Mouse (Mus musculus): ENCODE data around the gene Ptprg. TPM values are rescaled to one million over a fixed set of nuclear protein-coding genes. Genes with fewer than 3 reads are reported as not detected.

The Ptprg gene
- polyA plus RNA-seq, 1 experiment from 2014 or later, result 1.5 TPM

DNA sequence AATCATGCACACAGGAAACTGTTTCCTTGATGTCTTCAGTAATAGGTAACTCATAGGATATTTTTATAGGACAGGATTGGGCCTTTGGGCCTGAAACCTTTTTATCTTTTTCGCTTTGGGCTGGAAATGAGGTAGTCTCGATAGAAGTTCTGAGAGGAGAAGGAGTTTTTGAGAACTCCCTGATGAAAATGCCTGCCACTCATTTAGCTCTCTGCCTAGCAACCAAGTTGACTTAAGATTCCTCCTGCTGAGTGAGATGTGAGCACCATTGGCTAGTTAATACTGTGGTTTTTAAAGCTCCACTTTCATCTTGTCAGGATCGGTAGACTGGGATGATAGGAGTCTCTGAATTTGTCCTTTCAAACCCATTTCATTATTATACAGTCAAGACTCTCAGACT lies 162.9 kb downstream of the Ptprg start:
- Histone ChIP-seq H3K9me3 (replicated peaks; ENCODE audit: control insufficient read depth, low read length) (no peaks in the 10 kb centered on the region), H3K27ac (ENCODE audit: low read length) (no peak overlapping the region), H3K9ac (ENCODE audit: low read depth, low read length) (no peak overlapping the region), H3K36me3 (ENCODE audit: control insufficient read depth, insufficient read depth) (no peaks in the 10 kb centered on the region), H3K27me3 (ENCODE audit: control insufficient read depth, insufficient read depth, low read depth, low read length) (no peaks in the 10 kb centered on the region), H3K4me1 (ENCODE audit: control insufficient read depth, low read depth, low read length) (no peaks in the 10 kb centered on the region), H3K4me2 (ENCODE audit: low read depth, low read length) (no peak overlapping the region), H3K4me3 (ENCODE audit: low read depth, low read length) (no peak overlapping the region)
- WGBS (ENCODE audit: insufficient replicate concordance), result 70% methylated on average over 3 of the region's 3 CpGs
- ATAC-seq (ENCODE audit: low read depth), result no peak

DNA sequence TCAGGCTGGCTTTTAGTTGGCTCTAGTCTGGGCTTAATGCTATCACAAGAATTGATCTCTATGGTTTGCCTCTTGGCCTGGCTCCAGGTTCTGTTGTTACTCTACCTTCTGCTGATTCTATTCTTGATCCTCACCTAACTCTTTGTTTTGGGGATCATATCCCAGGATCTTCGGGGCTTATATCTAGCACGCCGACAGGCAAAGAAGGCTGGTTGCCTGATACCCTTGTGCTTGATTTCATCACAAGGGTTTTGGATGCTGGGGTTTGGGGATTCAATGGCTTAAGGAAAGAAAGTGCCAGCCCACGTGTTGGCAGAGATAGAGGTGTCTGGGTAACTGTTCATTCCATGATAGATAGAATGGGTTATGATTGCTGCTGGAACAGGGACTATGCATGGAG lies 164.9 kb downstream of the Ptprg start:
- WGBS (ENCODE audit: insufficient replicate concordance), result 73% methylated on average over 4 of the region's 4 CpGs
- H3K4me1 ChIP-seq (ENCODE audit: control insufficient read depth, low read depth, low read length), result no peaks in the 10 kb centered on the region

DNA sequence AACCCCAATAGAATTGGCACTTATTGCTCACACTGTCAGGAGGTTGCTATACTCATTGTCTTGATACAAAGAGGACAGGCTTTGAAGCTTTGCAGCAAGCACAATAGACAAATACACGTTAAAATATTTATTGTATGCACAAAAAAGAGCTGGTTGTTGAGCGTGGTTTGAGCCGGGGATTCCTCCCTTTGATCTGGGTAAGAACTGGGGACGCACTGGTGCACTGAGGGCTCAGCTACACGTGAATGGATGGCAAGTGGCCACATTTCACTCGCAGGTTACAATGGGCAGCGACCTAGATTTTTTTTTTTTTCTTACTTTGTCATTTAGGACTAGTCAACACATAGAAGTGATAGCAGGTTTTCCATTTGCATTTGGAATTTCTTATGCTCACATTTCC lies 165.9 kb downstream of the Ptprg start:
- Histone ChIP-seq H3K4me2 (ENCODE audit: low read depth, low read length) (no peak overlapping the region), H3K9me3 (replicated peaks; ENCODE audit: control insufficient read depth, low read length) (no peaks in the 10 kb centered on the region), H3K36me3 (ENCODE audit: control insufficient read depth, insufficient read depth) (no peaks in the 10 kb centered on the region), H3K27me3 (ENCODE audit: control insufficient read depth, insufficient read depth, low read depth, low read length) (no peaks in the 10 kb centered on the region), H3K4me1 (ENCODE audit: control insufficient read depth, low read depth, low read length) (no peaks in the 10 kb centered on the region), H3K9ac (ENCODE audit: low read depth, low read length) (no peak overlapping the region), H3K4me3 (ENCODE audit: low read depth, low read length) (no peak overlapping the region), H3K27ac (ENCODE audit: low read length) (no peak overlapping the region)
- no peak for ATAC-seq (ENCODE audit: low read depth)
- WGBS (ENCODE audit: insufficient replicate concordance), result 57% methylated on average over 7 of the region's 7 CpGs

More for the DNA sequence above, 164.9 kb downstream of the Ptprg start:
- Histone ChIP-seq H3K9me3 (replicated peaks; ENCODE audit: control insufficient read depth, low read length) (no peaks in the 10 kb centered on the region), H3K4me3 (ENCODE audit: low read depth, low read length) (no peak overlapping the region), H3K27me3 (ENCODE audit: control insufficient read depth, insufficient read depth, low read depth, low read length) (no peaks in the 10 kb centered on the region), H3K9ac (ENCODE audit: low read depth, low read length) (no peak overlapping the region), H3K27ac (ENCODE audit: low read length) (no peak overlapping the region), H3K36me3 (ENCODE audit: control insufficient read depth, insufficient read depth) (no peaks in the 10 kb centered on the region), H3K4me2 (ENCODE audit: low read depth, low read length) (no peak overlapping the region)
- no peak for ATAC-seq (ENCODE audit: low read depth)

DNA sequence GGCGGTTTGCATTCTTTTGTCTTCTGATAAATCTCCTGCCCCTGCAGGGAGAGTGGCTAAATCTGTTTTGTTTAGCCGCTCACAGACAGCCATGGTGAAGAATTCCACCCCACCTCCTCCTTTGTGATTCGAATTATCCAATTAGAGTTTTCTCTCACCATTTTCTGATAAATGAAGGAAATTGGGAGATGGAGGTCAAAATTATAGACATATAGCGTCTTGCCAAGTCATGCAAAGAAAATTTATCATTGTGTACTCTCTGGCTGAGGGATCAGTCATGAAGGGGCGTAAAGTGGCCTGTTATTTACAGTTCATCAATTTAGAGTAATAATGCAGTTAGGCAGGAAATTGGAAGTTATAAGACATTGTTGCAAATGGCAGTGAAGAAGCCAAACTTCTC lies 168.8 kb downstream of the Ptprg start:
- Histone ChIP-seq H3K9ac (ENCODE audit: low read depth, low read length) (no peak overlapping the region), H3K4me3 (ENCODE audit: low read depth, low read length) (no peak overlapping the region)
- WGBS (ENCODE audit: insufficient replicate concordance), result 57% methylated on average over 5 of the region's 5 CpGs

DNA sequence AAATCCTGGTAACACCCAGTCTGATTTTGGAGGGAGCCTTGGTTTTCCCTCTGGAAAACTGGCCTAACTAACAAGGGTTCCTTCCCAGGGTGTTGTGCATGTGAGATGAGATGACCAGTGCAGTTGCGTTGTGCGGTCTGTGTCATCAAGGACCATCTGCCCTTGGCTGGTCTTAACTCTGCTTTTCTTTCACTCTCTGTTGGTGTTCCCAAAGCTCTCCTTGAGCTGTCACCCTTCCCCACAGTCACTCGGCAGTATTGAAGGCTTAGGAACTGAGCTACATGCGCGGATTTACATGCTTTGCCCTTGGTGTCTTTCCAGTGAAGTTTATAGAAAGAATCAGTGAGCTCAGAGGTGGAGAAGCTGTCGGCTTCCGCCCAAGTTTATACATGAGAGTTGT lies 170.5 kb downstream of the Ptprg start:
- Histone ChIP-seq H3K27me3 (ENCODE audit: control insufficient read depth, insufficient read depth, low read depth, low read length) (no peaks in the 10 kb centered on the region), H3K4me2 (ENCODE audit: low read depth, low read length) (no peak overlapping the region), H3K36me3 (ENCODE audit: control insufficient read depth, insufficient read depth) (no peaks in the 10 kb centered on the region), H3K9ac (ENCODE audit: low read depth, low read length) (no peak overlapping the region), H3K27ac (ENCODE audit: low read length) (no peak overlapping the region), H3K4me3 (ENCODE audit: low read depth, low read length) (no peak overlapping the region), H3K4me1 (ENCODE audit: control insufficient read depth, low read depth, low read length) (no peaks in the 10 kb centered on the region), H3K9me3 (replicated peaks; ENCODE audit: control insufficient read depth, low read length) (no peaks in the 10 kb centered on the region)
- ATAC-seq (ENCODE audit: low read depth), result no peak
- WGBS (ENCODE audit: insufficient replicate concordance), result 68% methylated on average over 7 of the region's 7 CpGs

More for the DNA sequence above, 168.8 kb downstream of the Ptprg start:
- Histone ChIP-seq H3K9me3 (replicated peaks; ENCODE audit: control insufficient read depth, low read length) (no peaks in the 10 kb centered on the region), H3K36me3 (ENCODE audit: control insufficient read depth, insufficient read depth) (no peaks in the 10 kb centered on the region), H3K27me3 (ENCODE audit: control insufficient read depth, insufficient read depth, low read depth, low read length) (no peaks in the 10 kb centered on the region), H3K4me2 (ENCODE audit: low read depth, low read length) (no peak overlapping the region), H3K27ac (ENCODE audit: low read length) (no peak overlapping the region), H3K4me1 (ENCODE audit: control insufficient read depth, low read depth, low read length) (no peaks in the 10 kb centered on the region)
- no peak for ATAC-seq (ENCODE audit: low read depth)

DNA sequence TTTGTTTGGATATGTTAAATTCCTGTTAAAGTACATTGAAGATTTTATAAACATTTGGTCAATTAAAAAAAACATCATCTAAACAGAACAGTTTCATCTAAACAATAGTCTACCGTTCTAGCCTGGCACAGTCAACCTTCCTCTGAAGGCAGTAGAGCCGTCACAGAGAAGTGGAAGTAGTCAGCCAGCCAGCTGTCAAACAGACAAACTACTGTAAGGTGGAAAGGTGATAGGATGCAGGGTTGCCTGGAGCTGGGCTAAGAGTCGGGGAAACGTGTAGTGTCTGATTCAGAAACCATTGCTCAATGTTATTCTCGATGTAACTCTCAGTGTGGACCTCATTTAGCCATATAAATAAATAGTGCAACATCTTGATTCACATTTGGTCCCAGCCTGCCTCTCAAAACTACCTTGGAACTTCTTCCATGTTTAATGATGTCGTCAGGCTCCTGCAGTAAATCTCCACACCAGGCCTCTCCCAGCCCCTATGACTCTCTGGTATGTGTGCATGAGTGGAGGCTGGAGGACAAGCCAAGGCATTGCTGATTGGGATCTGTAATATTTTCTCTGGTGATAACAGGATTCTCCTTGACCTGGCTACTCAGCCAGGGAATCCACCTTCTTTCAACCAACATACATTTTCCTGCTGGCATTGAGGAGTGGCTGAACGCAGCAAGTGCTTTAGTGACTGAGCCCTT lies 178.0 kb downstream of the Ptprg start:
- no peak for ATAC-seq (ENCODE audit: low read depth)
- Histone ChIP-seq H3K9me3 (replicated peaks; ENCODE audit: control insufficient read depth, low read length) (no peaks in the 10 kb centered on the region), H3K36me3 (ENCODE audit: control insufficient read depth, insufficient read depth) (no peaks in the 10 kb centered on the region), H3K4me1 (ENCODE audit: control insufficient read depth, low read depth, low read length) (no peaks in the 10 kb centered on the region), H3K27ac (ENCODE audit: low read length) (no peak overlapping the region), H3K4me3 (ENCODE audit: low read depth, low read length) (no peak overlapping the region), H3K9ac (ENCODE audit: low read depth, low read length) (no peak overlapping the region), H3K4me2 (ENCODE audit: low read depth, low read length) (no peak overlapping the region), H3K27me3 (ENCODE audit: control insufficient read depth, insufficient read depth, low read depth, low read length) (no peaks in the 10 kb centered on the region)
- 23% methylated on average over 7 of the region's 7 CpGs for WGBS (ENCODE audit: insufficient replicate concordance)

DNA sequence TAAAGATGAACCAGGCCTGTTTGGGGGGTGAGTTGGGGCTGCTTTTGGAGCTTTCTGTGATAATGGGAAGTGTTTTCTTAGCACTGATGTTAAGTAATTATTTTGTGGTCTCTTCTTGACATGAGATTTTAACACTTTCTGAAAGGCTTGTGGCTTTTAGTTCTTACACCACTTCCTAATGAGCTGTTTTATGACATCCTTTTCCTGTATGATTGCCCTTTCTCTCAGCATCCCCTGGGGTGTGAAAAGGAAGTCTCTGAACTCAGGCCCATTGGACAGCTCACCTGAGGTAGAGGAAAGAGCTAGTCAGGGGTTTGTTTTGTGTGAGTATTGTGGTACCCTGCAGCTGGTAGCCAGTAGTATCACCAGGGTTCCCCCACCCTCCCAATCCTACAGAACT lies 179.0 kb downstream of the Ptprg start:
- Histone ChIP-seq H3K9me3 (replicated peaks; ENCODE audit: control insufficient read depth, low read length) (no peaks in the 10 kb centered on the region), H3K27ac (ENCODE audit: low read length) (no peak overlapping the region), H3K9ac (ENCODE audit: low read depth, low read length) (no peak overlapping the region), H3K4me3 (ENCODE audit: low read depth, low read length) (no peak overlapping the region), H3K4me1 (ENCODE audit: control insufficient read depth, low read depth, low read length) (no peaks in the 10 kb centered on the region), H3K4me2 (ENCODE audit: low read depth, low read length) (no peak overlapping the region), H3K27me3 (ENCODE audit: control insufficient read depth, insufficient read depth, low read depth, low read length) (no peaks in the 10 kb centered on the region), H3K36me3 (ENCODE audit: control insufficient read depth, insufficient read depth) (no peaks in the 10 kb centered on the region)
- no peak for ATAC-seq (ENCODE audit: low read depth)

DNA sequence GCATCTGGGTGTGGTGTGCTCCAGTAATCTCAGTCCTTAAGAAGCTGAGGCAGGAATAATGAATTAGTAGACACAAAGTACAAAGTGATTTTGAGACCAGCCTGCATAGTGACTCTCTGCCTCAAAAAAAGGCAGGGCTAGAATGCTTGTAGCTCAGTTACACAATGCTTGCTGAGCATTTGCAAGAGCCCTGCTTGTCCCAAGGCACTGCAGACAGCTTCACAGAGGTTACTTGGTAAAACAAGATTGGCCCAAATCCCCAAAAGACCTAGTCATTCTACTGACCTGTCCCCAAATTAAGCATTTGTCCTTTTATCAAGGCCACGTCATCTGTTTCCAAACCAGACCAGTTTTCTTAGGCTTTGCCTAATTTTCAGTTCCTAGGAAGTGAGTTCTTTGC lies 190.4 kb downstream of the Ptprg start:
- Histone ChIP-seq H3K4me3 (ENCODE audit: low read depth, low read length) (no peak overlapping the region), H3K27me3 (ENCODE audit: control insufficient read depth, insufficient read depth, low read depth, low read length) (no peaks in the 10 kb centered on the region), H3K36me3 (ENCODE audit: control insufficient read depth, insufficient read depth) (no peaks in the 10 kb centered on the region), H3K9me3 (replicated peaks; ENCODE audit: control insufficient read depth, low read length) (no peaks in the 10 kb centered on the region), H3K4me1 (ENCODE audit: control insufficient read depth, low read depth, low read length) (no peaks in the 10 kb centered on the region), H3K9ac (ENCODE audit: low read depth, low read length) (no peak overlapping the region), H3K4me2 (ENCODE audit: low read depth, low read length) (no peak overlapping the region), H3K27ac (ENCODE audit: low read length) (no peak overlapping the region)
- 74% methylated on average over 1 of the region's 1 CpGs for WGBS (ENCODE audit: insufficient replicate concordance)
- ATAC-seq (ENCODE audit: low read depth), result no peak

DNA sequence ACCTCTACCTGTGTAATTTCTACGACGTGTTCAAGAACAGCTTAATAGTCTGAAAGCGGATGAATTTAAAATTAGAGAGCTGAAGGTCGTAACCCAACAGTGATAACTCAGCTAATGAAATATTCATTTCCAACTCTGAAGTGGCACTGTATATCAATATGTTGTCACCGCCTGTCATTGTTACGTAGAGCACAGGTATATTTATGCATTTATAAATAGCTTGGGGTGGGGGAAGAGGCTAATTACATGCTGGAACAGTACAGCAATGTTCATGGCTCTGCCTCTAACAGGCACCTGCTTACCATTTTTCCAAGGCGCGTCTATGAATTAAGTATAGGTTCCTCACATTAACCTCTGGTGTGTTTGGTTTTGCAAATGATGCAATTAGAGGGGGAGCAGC lies 199.3 kb downstream of the Ptprg start:
- Histone ChIP-seq H3K36me3 (ENCODE audit: control insufficient read depth, insufficient read depth) (no peaks in the 10 kb centered on the region), H3K27ac (ENCODE audit: low read length) (no peak overlapping the region), H3K9me3 (replicated peaks; ENCODE audit: control insufficient read depth, low read length) (no peaks in the 10 kb centered on the region), H3K4me1 (ENCODE audit: control insufficient read depth, low read depth, low read length) (no peaks in the 10 kb centered on the region), H3K27me3 (ENCODE audit: control insufficient read depth, insufficient read depth, low read depth, low read length) (no peaks in the 10 kb centered on the region), H3K4me2 (ENCODE audit: low read depth, low read length) (no peak overlapping the region), H3K4me3 (ENCODE audit: low read depth, low read length) (no peak overlapping the region), H3K9ac (ENCODE audit: low read depth, low read length) (no peak overlapping the region)
- ATAC-seq (ENCODE audit: low read depth), result no peak
- 73% methylated on average over 8 of the region's 8 CpGs for WGBS (ENCODE audit: insufficient replicate concordance)
